Mouse (Mus musculus): ENCODE measurements around the gene Lck. TPM values are rescaled to one million over a fixed set of nuclear protein-coding genes. Genes with fewer than 3 reads are reported as not detected.
A peak's percentile ranks its signal among the peaks of the same experiment; 100 is the strongest.

Lck gene
- polyA plus RNA-seq, 1 experiment from 2014 or later = 7.6 TPM

- H3K27me3 ChIP-seq = no peaks in the 10 kb centered on the region
- H3K9ac ChIP-seq = no peak overlapping the region
- no peaks in the 10 kb centered on the region for H3K9me3 ChIP-seq (replicated peaks)
- no peak overlapping the region for H3K27ac ChIP-seq
- WGBS = 97% methylated on average over 1 of the region's 1 CpGs
- no peak overlapping the region for H3K4me2 ChIP-seq
- H3K4me3 ChIP-seq = no peak overlapping the region
- peaks cover 7% of the 10 kb centered on the region for H3K4me1 ChIP-seq
- H3K36me3 ChIP-seq (ENCODE audit: poor library complexity, severe bottlenecking) = no peaks in the 10 kb centered on the region
- no peak for ATAC-seq
Observed at GRCm38 (mm10) chr4:129582251-129582650, 8.8 kb upstream of the Lck start.

GRCm38 (mm10) chr4:129580347-129580746, 6.9 kb upstream of the Lck start:
- H3K36me3 ChIP-seq (ENCODE audit: poor library complexity, severe bottlenecking) = no peaks in the 10 kb centered on the region
- no peak overlapping the region for H3K27ac ChIP-seq
- H3K4me3 ChIP-seq = no peak overlapping the region
- ATAC-seq = no peak
- no peaks in the 10 kb centered on the region for H3K27me3 ChIP-seq
- H3K4me1 ChIP-seq = peaks cover 12% of the 10 kb centered on the region
- no peak overlapping the region for H3K9ac ChIP-seq
- WGBS = 75% methylated on average over 7 of the region's 7 CpGs
- H3K9me3 ChIP-seq (replicated peaks) = no peaks in the 10 kb centered on the region
- no peak overlapping the region for H3K4me2 ChIP-seq

GRCm38 (mm10) chr4:129578466-129578865, 5.0 kb upstream of the Lck start, which contains the start of gene Fam167b:
Gene Fam167b (minus strand): TSS chr4:129578549.
- no peak for ATAC-seq
- Histone ChIP-seq H3K4me1 (peaks cover 7% of the 10 kb centered on the region; the same call in 1 of the 2 replicates), H3K4me2 (peak within 1 kb of the TSS; percentile 24), H3K4me3 (no peak within 1 kb of the TSS), H3K9me3 (replicated peaks) (no peaks in the 10 kb centered on the region), H3K36me3 (ENCODE audit: poor library complexity, severe bottlenecking) (no peaks in the 10 kb centered on the region), H3K9ac (no peak within 1 kb of the TSS), H3K27me3 (no peaks in the 10 kb centered on the region), H3K27ac (no peak within 1 kb of the TSS)
- 91% methylated on average over 5 of the region's 5 CpGs for WGBS

- Histone ChIP-seq H3K27me3 (no peaks in the 10 kb centered on the region), H3K9me3 (replicated peaks) (no peaks in the 10 kb centered on the region), H3K27ac (no peak overlapping the region), H3K4me3 (no peak overlapping the region), H3K4me1 (peaks cover 7% of the 10 kb centered on the region; the same call in 1 of the 2 replicates), H3K4me2 (no peak overlapping the region; the same call in 1 of the 2 replicates), H3K36me3 (ENCODE audit: poor library complexity, severe bottlenecking) (no peaks in the 10 kb centered on the region), H3K9ac (no peak overlapping the region)
- WGBS = 86% methylated on average over 7 of the region's 7 CpGs
- no peak for ATAC-seq
Observed at GRCm38 (mm10) chr4:129577688-129578087, 4.2 kb upstream of the Lck start.

GRCm38 (mm10) chr4:129576863-129577491, 3.5 kb upstream of the Lck start:
- peaks cover 7% of the 10 kb centered on the region; the same call in 1 of the 2 replicates for H3K4me1 ChIP-seq
- no peaks in the 10 kb centered on the region for H3K9me3 ChIP-seq (replicated peaks)
- no peaks in the 10 kb centered on the region for H3K36me3 ChIP-seq (ENCODE audit: poor library complexity, severe bottlenecking)
- H3K4me2 ChIP-seq = peak overlapping the region; percentile 24
- no peaks in the 10 kb centered on the region for H3K27me3 ChIP-seq
- WGBS = 27% methylated on average over 21 of the region's 21 CpGs
- 0 out of 2 replicates have a peak overlapping the region, but pooled peaks have one; percentile 3 for H3K4me3 ChIP-seq
- ATAC-seq = no peak
- no peak overlapping the region for H3K27ac ChIP-seq
- H3K9ac ChIP-seq = peak overlapping the region; percentile 21

GRCm38 (mm10) chr4:129575171-129575844, 1.9 kb upstream of the Lck start:
- H3K9me3 ChIP-seq (replicated peaks) = no peaks in the 10 kb centered on the region
- peaks cover 7% of the 10 kb centered on the region; the same call in 1 of the 2 replicates for H3K4me1 ChIP-seq
- H3K4me2 ChIP-seq = no peak overlapping the region
- H3K27me3 ChIP-seq = no peaks in the 10 kb centered on the region
- H3K9ac ChIP-seq = no peak overlapping the region; the same call in 1 of the 2 replicates
- no peak overlapping the region for H3K4me3 ChIP-seq
- ATAC-seq = no peak
- 74% methylated on average over 7 of the region's 8 CpGs for WGBS
- no peak overlapping the region for H3K27ac ChIP-seq
- H3K36me3 ChIP-seq (ENCODE audit: poor library complexity, severe bottlenecking) = no peaks in the 10 kb centered on the region

- Histone ChIP-seq H3K4me3 (no peak overlapping the region), H3K4me1 (peaks cover 7% of the 10 kb centered on the region; the same call in 1 of the 2 replicates), H3K27ac (no peak overlapping the region), H3K9me3 (replicated peaks) (no peaks in the 10 kb centered on the region), H3K9ac (no peak overlapping the region), H3K4me2 (no peak overlapping the region), H3K27me3 (no peaks in the 10 kb centered on the region), H3K36me3 (ENCODE audit: poor library complexity, severe bottlenecking) (no peaks in the 10 kb centered on the region)
- 94% methylated on average over 4 of the region's 4 CpGs for WGBS
- ATAC-seq = no peak
Observed at GRCm38 (mm10) chr4:129573093-129573370, 409 bp downstream of the Lck start.

- Histone ChIP-seq H3K27me3 (no peaks in the 10 kb centered on the region), H3K9me3 (replicated peaks) (no peaks in the 10 kb centered on the region), H3K36me3 (ENCODE audit: poor library complexity, severe bottlenecking) (no peaks in the 10 kb centered on the region), H3K4me1 (peaks cover 7% of the 10 kb centered on the region; the same call in 1 of the 2 replicates), H3K27ac (no peak overlapping the region), H3K4me2 (no peak overlapping the region), H3K9ac (no peak overlapping the region), H3K4me3 (no peak overlapping the region)
- 89% methylated on average over 13 of the region's 13 CpGs for WGBS
- ATAC-seq = no peak
Observed at GRCm38 (mm10) chr4:129572236-129573092, 977 bp downstream of the Lck start.

GRCm38 (mm10) chr4:129571551-129572084, 1.8 kb downstream of the Lck start:
- Histone ChIP-seq H3K27me3 (no peaks in the 10 kb centered on the region), H3K4me1 (no peaks in the 10 kb centered on the region), H3K4me2 (no peak overlapping the region), H3K9me3 (replicated peaks) (no peaks in the 10 kb centered on the region), H3K9ac (no peak overlapping the region), H3K27ac (no peak overlapping the region), H3K4me3 (no peak overlapping the region), H3K36me3 (ENCODE audit: poor library complexity, severe bottlenecking) (no peaks in the 10 kb centered on the region)
- ATAC-seq = no peak
- 76% methylated on average over 8 of the region's 8 CpGs for WGBS

- Histone ChIP-seq H3K27ac (no peak overlapping the region), H3K9ac (no peak overlapping the region), H3K27me3 (no peaks in the 10 kb centered on the region), H3K4me3 (no peak overlapping the region), H3K9me3 (replicated peaks) (no peaks in the 10 kb centered on the region), H3K36me3 (ENCODE audit: poor library complexity, severe bottlenecking) (no peaks in the 10 kb centered on the region), H3K4me1 (no peaks in the 10 kb centered on the region), H3K4me2 (no peak overlapping the region)
- ATAC-seq = no peak
- 85% methylated on average over 6 of the region's 6 CpGs for WGBS
Observed at GRCm38 (mm10) chr4:129570028-129570427, 3.4 kb downstream of the Lck start.

- Histone ChIP-seq H3K9ac (no peak overlapping the region), H3K36me3 (ENCODE audit: poor library complexity, severe bottlenecking) (no peaks in the 10 kb centered on the region)
- ATAC-seq = no peak
Observed at GRCm38 (mm10) chr4:129568366-129568765, 5.1 kb downstream of the Lck start.

GRCm38 (mm10) chr4:129565139-129565538, 8.3 kb downstream of the Lck start:
- Histone ChIP-seq H3K9ac (no peak overlapping the region), H3K9me3 (replicated peaks) (no peaks in the 10 kb centered on the region), H3K36me3 (ENCODE audit: poor library complexity, severe bottlenecking) (no peaks in the 10 kb centered on the region), H3K4me1 (no peaks in the 10 kb centered on the region), H3K4me2 (no peak overlapping the region), H3K27me3 (no peaks in the 10 kb centered on the region), H3K4me3 (no peak overlapping the region), H3K27ac (no peak overlapping the region)
- 86% methylated on average over 6 of the region's 6 CpGs for WGBS
- no peak for ATAC-seq

More at GRCm38 (mm10) chr4:129568366-129568765, 5.1 kb downstream of the Lck start:
- Histone ChIP-seq H3K27ac (no peak overlapping the region), H3K4me2 (no peak overlapping the region), H3K27me3 (no peaks in the 10 kb centered on the region), H3K4me1 (no peaks in the 10 kb centered on the region), H3K9me3 (replicated peaks) (no peaks in the 10 kb centered on the region), H3K4me3 (no peak overlapping the region)
- WGBS = 92% methylated on average over 7 of the region's 7 CpGs

Data from forebrain, embryonic 13.5 days (tissue).